Mouse (Mus musculus) bone marrow macrophage, adult 2 months (primary cell): ENCODE results near the gene Sfxn2.

ENCODE experiments used
- CTCF ChIP-seq: IDR thresholded peaks from 2 replicates; pipeline ENCODE4 v1.5.1; 2012; ENCODE audit warnings: low read depth, mild to moderate bottlenecking, low read length, moderate library complexity
- POLR2A ChIP-seq: IDR thresholded peaks from 2 replicates; pipeline ENCODE4 v1.6.1; 2012; ENCODE audit warnings: mild to moderate bottlenecking, low read depth, low read length, borderline replicate concordance

DNA sequence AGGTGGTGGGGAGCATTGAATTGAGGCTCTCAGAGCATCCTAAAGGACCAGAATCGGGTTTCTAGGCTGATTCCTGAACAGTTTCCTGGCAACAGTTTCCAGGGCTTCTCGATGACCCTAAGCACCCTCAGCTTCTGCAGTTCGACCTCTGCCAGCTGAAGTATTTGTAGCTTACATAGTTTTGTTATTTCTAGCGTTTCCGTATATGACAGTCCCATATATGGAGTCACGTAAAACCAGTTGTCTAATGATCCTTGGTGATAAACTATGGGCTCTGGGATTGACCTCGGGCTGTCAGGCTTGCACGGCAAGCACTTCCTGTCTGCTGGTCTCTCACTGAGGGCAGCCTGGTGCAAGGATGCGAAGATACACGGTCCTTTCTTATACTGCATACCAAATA is 52.4 kb downstream of the Sfxn2 start:
- no peak for TF ChIP-seq POLR2A
- TF ChIP-seq CTCF = no peak
